Mouse (Mus musculus) intestine, embryonic 15.5 days (tissue): Measurements from ENCODE around the gene Sebox. TPM values are rescaled to one million over a fixed set of nuclear protein-coding genes. Genes with fewer than 3 reads are reported as not detected.

ENCODE experiments used
- ATAC-seq: fragments of 200-750 bp; cut with Nextera tagmentation; 2 replicates; pipeline ENCODE4 v1.8.0; 2017; ENCODE audit warnings: moderate TSS enrichment, moderate library complexity
- H3K27ac ChIP-seq: fragments of 300-500 bp; sonication (generic); 2 replicates; pipeline ENCODE4 v1.5.1; 2015; ENCODE audit warnings: mild to moderate bottlenecking, inconsistent platforms
- H3K27me3 ChIP-seq: fragments of 300-500 bp; sonication (generic); replicated peaks from 2 replicates; pipeline ENCODE4 v1.6.1; 2015; ENCODE audit warnings: inconsistent platforms
- H3K36me3 ChIP-seq: fragments of 300-500 bp; sonication (generic); 2 replicates; pipeline ENCODE4 v1.6.1; 2015; ENCODE audit warnings: inconsistent platforms
- H3K4me1 ChIP-seq: fragments of 300-500 bp; sonication (generic); replicated peaks from 2 replicates; pipeline ENCODE4 v1.6.1; 2015; ENCODE audit warnings: inconsistent platforms
- H3K4me2 ChIP-seq: fragments of 300-500 bp; sonication (generic); replicated peaks from 2 replicates; pipeline ENCODE4 v1.6.1; 2015; ENCODE audit warnings: mild to moderate bottlenecking, inconsistent platforms
- H3K4me3 ChIP-seq: fragments of 300-500 bp; sonication (generic); replicated peaks from 2 replicates; pipeline ENCODE4 v1.5.1; 2015; ENCODE audit warnings: inconsistent platforms
- H3K9ac ChIP-seq: fragments of 300-500 bp; sonication (generic); 2 replicates; pipeline ENCODE4 v1.6.1; 2015; ENCODE audit warnings: inconsistent platforms
- H3K9me3 ChIP-seq: fragments of 300-500 bp; sonication (generic); 2 replicates; pipeline ENCODE4 v1.6.1; 2016; ENCODE audit warnings: inconsistent platforms
- WGBS: fragments of 180-500 bp; shearing (Covaris S2); methylation state at CpG from one replicate; pipeline ENCODE4 v1.1.7; 2015; 5-methylcytosine and 5-hydroxymethylcytosine counted together
- polyA plus RNA-seq: library from polyadenylated mRNA; unstranded; fragments of >200 nt; fragmentation: Nextera tagmentation; extraction: Ambion mirVana; gene quantifications from 2 replicates; pipeline ENCODE4 v1.2.1, GENCODE M21; 2015

Gene Sebox
- polyA plus RNA-seq, 1 experiment from 2014 or later = not detected

GRCm38 (mm10) chr11:78547718-78548460 is 44.6 kb downstream of the Sebox start:
- Histone ChIP-seq H3K4me3 (no peak overlapping the region), H3K27me3 (no peaks in the 10 kb centered on the region), H3K9me3 (no peaks in the 10 kb centered on the region), H3K27ac (no peak overlapping the region), H3K36me3 (peaks cover 4% of the 10 kb centered on the region), H3K9ac (no peak overlapping the region), H3K4me2 (peak overlapping the region; percentile 82; the same call in 1 of the 2 replicates), H3K4me1 (peaks cover 15% of the 10 kb centered on the region; the same call in 1 of the 2 replicates)
- no peak for ATAC-seq
- 73% methylated on average over 2 of the region's 2 CpGs for WGBS

GRCm38 (mm10) chr11:78549491-78549987 is 46.3 kb downstream of the Sebox start:
- peak overlapping the region; percentile 77 for H3K9ac ChIP-seq
- ATAC-seq = no peak
- 0 out of 2 replicates have a peak overlapping the region, but pooled peaks have one; percentile 81 for H3K27ac ChIP-seq
- no peaks in the 10 kb centered on the region for H3K36me3 ChIP-seq
- H3K4me2 ChIP-seq = peak overlapping the region; percentile 82
- H3K9me3 ChIP-seq = no peaks in the 10 kb centered on the region
- H3K4me1 ChIP-seq = peaks cover 15% of the 10 kb centered on the region; the same call in 1 of the 2 replicates
- no peaks in the 10 kb centered on the region for H3K27me3 ChIP-seq
- WGBS = 8% methylated on average over 5 of the region's 5 CpGs
- H3K4me3 ChIP-seq = peak overlapping the region; percentile 70

DNA sequence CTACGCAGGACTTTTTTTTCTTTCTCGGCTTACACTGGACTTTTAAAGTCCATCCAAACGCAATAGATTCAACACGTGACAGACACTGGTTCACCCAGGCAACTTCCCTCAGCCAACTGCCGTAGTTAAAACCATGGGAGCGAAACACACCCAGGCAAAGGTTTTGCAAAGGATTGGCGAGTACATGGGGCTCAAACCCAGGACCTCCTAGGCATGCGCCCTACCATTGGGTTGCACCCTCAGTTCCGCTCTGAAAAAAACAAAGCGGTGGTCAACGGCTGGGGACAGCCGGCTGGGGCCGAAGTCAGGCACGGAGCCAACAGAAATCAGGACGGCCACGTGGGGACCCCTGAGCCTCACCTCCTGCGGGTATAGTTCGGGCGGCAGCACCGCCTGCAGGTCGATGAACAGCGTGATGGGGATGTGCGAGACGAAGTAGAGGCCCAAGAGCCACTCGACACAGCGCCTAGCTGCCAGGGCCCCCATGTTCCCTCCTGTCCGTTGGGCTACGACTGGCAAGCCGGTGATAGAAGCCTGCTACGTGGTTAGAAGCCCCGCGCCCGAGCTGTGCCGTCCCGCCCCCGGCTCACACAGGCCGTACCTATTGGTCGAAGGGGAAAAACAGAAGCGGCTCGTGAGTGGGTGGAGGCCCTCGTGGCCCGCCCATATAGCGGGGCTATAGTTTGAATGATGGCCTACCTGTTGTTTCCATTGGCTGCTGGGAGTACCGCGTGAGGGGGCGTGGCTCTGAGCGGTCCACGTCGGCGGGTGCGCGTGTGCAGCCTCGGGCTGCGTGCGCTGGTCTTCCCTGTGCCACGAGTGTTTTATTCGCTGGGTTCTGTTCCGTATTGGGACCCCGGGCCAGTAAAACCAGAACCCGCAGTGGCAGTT is 47.2 kb downstream of the Sebox start, which contains the start of gene Tmem97:
Gene Tmem97, minus strand, starts transcription at position 610 of the 891 bp plus-strand sequence.
- Histone ChIP-seq H3K36me3 (no peaks in the 10 kb centered on the region), H3K9me3 (no peaks in the 10 kb centered on the region), H3K4me2 (peak within 1 kb of the TSS; percentile 82), H3K4me3 (peak within 1 kb of the TSS; percentile 70), H3K27me3 (no peaks in the 10 kb centered on the region), H3K9ac (peak within 1 kb of the TSS; percentile 77), H3K27ac (peak within 1 kb of the TSS; percentile 81), H3K4me1 (peaks cover 15% of the 10 kb centered on the region; the same call in 1 of the 2 replicates)
- ATAC-seq = peak; percentile 99
- under 1% methylated on average over 60 of the region's 60 CpGs for WGBS

GRCm38 (mm10) chr11:78551059-78551398 is 47.8 kb downstream of the Sebox start:
- Histone ChIP-seq H3K9me3 (no peaks in the 10 kb centered on the region), H3K27me3 (no peaks in the 10 kb centered on the region), H3K9ac (peak overlapping the region; percentile 36; the same call in 1 of the 2 replicates), H3K27ac (peak overlapping the region; percentile 80), H3K4me3 (peak overlapping the region; percentile 70), H3K4me2 (peak overlapping the region; percentile 82), H3K4me1 (peaks cover 15% of the 10 kb centered on the region; the same call in 1 of the 2 replicates), H3K36me3 (no peaks in the 10 kb centered on the region)
- WGBS = 33% methylated on average over 6 of the region's 6 CpGs
- peak; percentile 15 for ATAC-seq

Other genes starting within 250 kb of the Sebox start
- gene 2610507B11Rik, start 241.7 kb upstream of the Sebox start, polyA plus RNA-seq = 68.6 and 71.1 TPM in 2 replicates
- gene BC030499, start 212.6 kb upstream of the Sebox start, polyA plus RNA-seq = 0.16 and 0.33 TPM in 2 replicates
- 26.8 and 28.3 TPM in 2 replicates for gene Spag5, start 201.9 kb upstream of the Sebox start, polyA plus RNA-seq
- gene Aldoc, start 180.5 kb upstream of the Sebox start, polyA plus RNA-seq = 23.1 and 29.0 TPM in 2 replicates
- 78.6 and 85.0 TPM in 2 replicates for gene Pigs, start 175.0 kb upstream of the Sebox start, polyA plus RNA-seq
- 33.5 and 34.6 TPM in 2 replicates for gene Unc119, start 160.0 kb upstream of the Sebox start, polyA plus RNA-seq
- gene Foxn1, start 116.9 kb upstream of the Sebox start, polyA plus RNA-seq = not detected in 2 replicates
- gene Slc13a2, start 81.2 kb upstream of the Sebox start, polyA plus RNA-seq = 1.3 and 2.5 TPM in 2 replicates
- 12.2 and 13.3 TPM in 2 replicates for gene Slc46a1, start 37.8 kb upstream of the Sebox start, polyA plus RNA-seq
- gene Sarm1, start 5.7 kb upstream of the Sebox start, polyA plus RNA-seq = 2.1 and 2.7 TPM in 2 replicates
- 22.4 and 34.2 TPM in 2 replicates for gene Vtn, start 4.4 kb upstream of the Sebox start, polyA plus RNA-seq
- 54.1 and 56.9 TPM in 2 replicates for gene Tmem199, start 8.7 kb downstream of the Sebox start, polyA plus RNA-seq
- gene Poldip2, start 8.7 kb downstream of the Sebox start, polyA plus RNA-seq = 147 and 149 TPM in 2 replicates
- gene Tnfaip1, start 32.9 kb downstream of the Sebox start, polyA plus RNA-seq = 81.2 and 82.2 TPM in 2 replicates
- gene Ift20, start 32.9 kb downstream of the Sebox start, polyA plus RNA-seq = 126 and 137 TPM in 2 replicates
- gene Tmem97, start 47.3 kb downstream of the Sebox start, polyA plus RNA-seq = 182 and 269 TPM in 2 replicates
- gene Nlk, start 193.9 kb downstream of the Sebox start, polyA plus RNA-seq = 9.9 and 10.3 TPM in 2 replicates
- 39.8 and 40.6 TPM in 2 replicates for gene Ccnq, start 248.3 kb downstream of the Sebox start, polyA plus RNA-seq